Mouse (Mus musculus) embryonic fibroblast, embryonic 13.5 days (primary cell): ENCODE data around the gene Map3k3.

Experiments
- CTCF ChIP-seq: IDR thresholded peaks from 2 replicates; pipeline ENCODE4 v1.5.1; 2011; ENCODE audit warnings: mild to moderate bottlenecking, control low read depth, low read length, moderate library complexity, borderline replicate concordance; ENCODE audit not compliant: insufficient read depth
- POLR2A ChIP-seq: IDR thresholded peaks from 2 replicates; pipeline ENCODE4 v1.6.1; 2011; ENCODE audit warnings: low read depth, mild to moderate bottlenecking, control low read depth, low read length, moderate library complexity

- TF ChIP-seq CTCF, result no peak
- TF ChIP-seq POLR2A, result no peak
Observed at GRCm38 (mm10) chr11:106158930-106159215, 74.5 kb downstream of the Map3k3 start.
